Mouse (Mus musculus) testis, adult 10 weeks (tissue): ENCODE results near the gene Ppfia2. TPM values are rescaled to one million over a fixed set of nuclear protein-coding genes. Genes with fewer than 3 reads are reported as not detected.

Source experiments
- polyA plus RNA-seq: library from polyadenylated mRNA; stranded (reverse); fragments of 350-450 nt; fragmentation: Illumina TruSeq; extraction: RNeasy Lipid Tissue Mini Kit (QIAGEN cat#74804); gene quantifications from one replicate; pipeline ENCODE4 v1.2.3, GENCODE M21; 2014; ENCODE audit warnings: low read depth, low replicate concordance

The Ppfia2 gene
- polyA plus RNA-seq, result 4.5 TPM

GRCm38 (mm10) chr10:106469855-106470532 is at the start of gene Ppfia2:
Ppfia2 (plus strand) TSS chr10:106470339.

